Mouse (Mus musculus): ENCODE results near the gene Shld1. TPM values are rescaled to one million over a fixed set of nuclear protein-coding genes. Genes with fewer than 3 reads are reported as not detected.

Gene Shld1
- total and polyA plus RNA-seq, 3 experiments, result 8.0 to 8.8 TPM; not detected in 1

DNA sequence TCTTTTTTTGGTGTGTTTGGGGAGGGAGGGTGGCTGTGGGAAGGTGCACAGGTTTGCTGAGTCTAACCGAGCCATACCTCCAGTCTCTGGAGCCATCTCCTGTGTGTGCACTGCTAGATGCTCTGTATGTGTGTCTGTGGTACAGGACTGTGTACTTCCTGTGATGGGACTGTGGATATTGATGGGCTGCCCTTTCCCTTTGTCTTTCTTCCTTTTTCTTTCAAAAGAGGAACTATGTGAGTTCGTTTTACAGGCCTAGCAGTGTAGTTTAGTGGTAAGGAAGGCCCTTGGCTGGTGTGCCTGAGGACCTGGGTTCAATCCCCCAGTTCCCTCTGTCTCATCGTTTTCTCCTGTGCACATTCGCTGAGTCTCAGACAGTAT is 2.4 kb downstream of the Shld1 start:
- Histone ChIP-seq H3K27me3 (ENCODE audit: control insufficient read depth in 1 of 2, insufficient read depth in 2 of 2, low read length in 2 of 2) (no peaks in the 10 kb centered on the region), H3K4me3 (ENCODE audit: control insufficient read depth in 1 of 2, insufficient read depth in 1 of 2, low read depth in 2 of 2, low read length in 2 of 2) (peak overlapping the region in 1 of 2 experiments; percentile 25; a peak in 1 of 4 replicates), H3K9me3 (replicated peaks; ENCODE audit: insufficient read depth, low read length) (no peaks in the 10 kb centered on the region), H3K36me3 (ENCODE audit: control insufficient read depth in 1 of 2, insufficient read depth in 2 of 2, low read length in 2 of 2) (peaks cover 0 to 32% of the 10 kb centered on the region in 2 experiments; a peak in 2 of 4 replicates), H3K27ac (ENCODE audit: control insufficient read depth, low read depth, low read length) (peak overlapping the region; percentile 65), H3K79me2 (ENCODE audit: control insufficient read depth, insufficient read depth, low read length, poor library complexity) (no peaks in the 10 kb centered on the region; the same call in 1 of the 2 replicates), H3K9ac (ENCODE audit: control insufficient read depth, low read depth, low read length, poor library complexity, severe bottlenecking) (peak overlapping the region; percentile 26), H3K4me1 (ENCODE audit: control insufficient read depth in 1 of 2, insufficient read depth in 2 of 2, low read length in 2 of 2) (peaks cover 0 to 41% of the 10 kb centered on the region in 2 experiments; a peak in 3 of 4 replicates)
- TF ChIP-seq MAFK (IDR thresholded peaks at IDR 0.05; ENCODE audit: borderline replicate concordance, low read depth, low read length) (peak; percentile 60; the same call in 1 of the 2 replicates), HCFC1 (IDR thresholded peaks at IDR 0.05; ENCODE audit: low read depth, low read length) (peak; percentile 66), ELF1 (IDR thresholded peaks at IDR 0.05; ENCODE audit: low read depth, low read length) (peak; percentile 67), EP300 (IDR thresholded peaks at IDR 0.05; ENCODE audit: low read depth in 1 of 2, low read length in 2 of 2) (peak in 1 of 2 experiments; percentile 22; a peak in 1 of 4 replicates), ETS1 (IDR thresholded peaks at IDR 0.05; ENCODE audit: low read depth, low read length) (no peak), SIN3A (IDR thresholded peaks at IDR 0.05; ENCODE audit: low read length) (no peak), TBP (IDR thresholded peaks at IDR 0.05; ENCODE audit: low read depth, low read length) (peak; percentile 99), TCF12 (IDR thresholded peaks at IDR 0.05; ENCODE audit: low read depth, low read length) (no peak)
- DNase-seq (ENCODE audit: low read depth, low spot score), result peak; percentile 85

DNA sequence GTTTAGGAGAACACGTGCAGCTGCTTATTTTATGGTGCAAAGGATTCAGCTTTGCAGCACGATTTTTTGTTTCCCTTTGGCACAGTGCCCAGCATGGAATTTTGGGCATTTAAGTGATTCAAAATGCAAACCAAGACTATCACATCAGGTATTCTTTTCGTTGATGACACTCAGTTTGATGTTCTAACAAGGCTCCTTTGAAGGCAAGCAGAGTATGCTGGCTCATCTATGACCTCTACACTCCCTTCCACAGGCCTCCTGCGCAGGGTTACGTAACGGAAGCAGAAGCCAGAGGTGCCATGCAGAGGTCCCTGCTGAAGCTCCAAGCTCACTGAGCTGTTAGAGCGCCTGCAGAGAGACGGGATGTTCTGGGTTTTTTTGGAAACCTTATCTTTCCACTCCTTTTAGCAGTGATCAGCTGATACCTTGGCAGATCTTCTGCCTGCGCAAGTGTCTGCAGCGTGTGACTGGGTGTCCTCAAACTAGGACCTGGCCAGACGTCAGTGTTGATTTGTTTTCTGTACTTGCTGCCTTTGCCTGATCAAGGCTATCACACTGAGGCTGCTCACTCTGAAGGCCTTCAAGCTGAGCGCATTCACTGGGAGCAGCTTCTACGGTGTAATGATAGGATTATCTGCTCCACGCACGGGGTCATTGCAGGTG is 3.0 kb downstream of the Shld1 start:
- Histone ChIP-seq H3K36me3 (ENCODE audit: control insufficient read depth in 1 of 2, insufficient read depth in 2 of 2, low read length in 2 of 2) (peaks cover 0 to 28% of the 10 kb centered on the region in 2 experiments; a peak in 2 of 4 replicates), H3K9me3 (replicated peaks; ENCODE audit: insufficient read depth, low read length) (no peaks in the 10 kb centered on the region), H3K4me1 (ENCODE audit: control insufficient read depth in 1 of 2, insufficient read depth in 2 of 2, low read length in 2 of 2) (peaks cover 0 to 36% of the 10 kb centered on the region in 2 experiments; a peak in 3 of 4 replicates), H3K4me3 (ENCODE audit: control insufficient read depth in 1 of 2, insufficient read depth in 1 of 2, low read depth in 2 of 2, low read length in 2 of 2) (peak overlapping the region; percentile 8 to 25; a peak in 3 of 4 replicates), H3K27ac (ENCODE audit: control insufficient read depth, low read depth, low read length) (peak overlapping the region; percentile 65), H3K9ac (ENCODE audit: control insufficient read depth, low read depth, low read length, poor library complexity, severe bottlenecking) (peak overlapping the region; percentile 26), H3K27me3 (ENCODE audit: control insufficient read depth in 1 of 2, insufficient read depth in 2 of 2, low read length in 2 of 2) (no peaks in the 10 kb centered on the region), H3K79me2 (ENCODE audit: control insufficient read depth, insufficient read depth, low read length, poor library complexity) (no peaks in the 10 kb centered on the region; the same call in 1 of the 2 replicates)
- TF ChIP-seq EP300 (IDR thresholded peaks at IDR 0.05; ENCODE audit: low read depth in 1 of 2, low read length in 2 of 2) (peak in 1 of 2 experiments; percentile 39; a peak in 3 of 4 replicates), RAD21 (IDR thresholded peaks at IDR 0.05; ENCODE audit: low read depth, low read length) (no peak), MYC (IDR thresholded peaks at IDR 0.05; ENCODE audit: low read depth, low read length) (0 out of 2 replicates have a peak, but pooled peaks have one; percentile 3), TCF12 (IDR thresholded peaks at IDR 0.05; ENCODE audit: low read depth, low read length) (peak; percentile 68), TAL1 (IDR thresholded peaks at IDR 0.05; ENCODE audit: low read length) (peak; percentile 26), ZNF384 (IDR thresholded peaks at IDR 0.05; ENCODE audit: low read depth, low read length) (no peak), RCOR1 (IDR thresholded peaks at IDR 0.05; ENCODE audit: low read depth, low read length) (0 out of 2 replicates have a peak, but pooled peaks have one; percentile 21), MEF2A (IDR thresholded peaks at IDR 0.05; ENCODE audit: extremely low read depth, insufficient replicate concordance, low read depth, low read length, poor library complexity, severe bottlenecking) (0 out of 2 replicates have a peak, but pooled peaks have one; percentile 9), ELF1 (IDR thresholded peaks at IDR 0.05; ENCODE audit: low read depth, low read length) (no peak), GATA1 (IDR thresholded peaks at IDR 0.05; ENCODE audit: low read depth, low read length) (peak; percentile 58; the same call in 1 of the 2 replicates), ETS1 (IDR thresholded peaks at IDR 0.05; ENCODE audit: low read depth, low read length) (peak; percentile 95), NRF1 (IDR thresholded peaks at IDR 0.05; ENCODE audit: insufficient read depth, low read depth, low read length, poor library complexity, severe bottlenecking) (peak; percentile 49; the same call in 1 of the 2 replicates), MXI1 (IDR thresholded peaks at IDR 0.05; ENCODE audit: low read depth, low read length) (peak; percentile 23; the same call in 1 of the 2 replicates), USF1 (IDR thresholded peaks at IDR 0.05; ENCODE audit: low read depth, low read length) (peak; percentile 54; the same call in 1 of the 2 replicates)
- DNase-seq (ENCODE audit: low read depth, low spot score), result peak; percentile 52

Measured in MEL (cell line).